Mouse (Mus musculus): ENCODE measurements around the gene Ccdc71.

DNA sequence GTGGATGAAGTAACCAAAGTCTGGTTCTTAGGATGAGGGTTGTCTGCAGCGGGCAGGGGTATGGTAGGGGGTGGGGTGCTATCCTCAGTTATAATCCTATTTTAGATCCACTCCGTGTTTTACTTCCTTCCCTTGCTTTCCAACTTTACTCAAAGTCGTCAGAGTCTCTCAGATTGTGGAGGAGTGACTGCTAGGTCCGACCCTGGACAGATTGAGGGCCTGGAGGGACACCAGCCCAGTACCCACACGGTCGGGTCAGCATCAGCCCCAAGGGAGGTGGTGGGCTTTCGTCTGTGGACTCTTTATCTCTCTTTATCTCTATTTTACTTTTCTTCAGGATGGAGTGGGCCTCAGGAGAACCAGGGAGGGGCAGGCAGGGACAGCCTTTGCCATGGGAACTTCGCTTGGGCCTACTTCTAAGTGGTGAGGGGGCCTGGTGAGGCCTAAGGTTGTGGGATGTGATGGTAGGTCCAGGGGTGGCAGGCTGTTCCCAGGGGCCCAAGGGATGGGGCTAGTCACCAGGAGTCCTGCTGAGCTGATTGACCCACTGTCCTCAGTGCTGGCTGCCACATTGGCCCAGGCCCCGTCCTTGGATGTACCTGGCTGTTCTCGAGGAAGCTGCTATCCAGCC, 19.5 kb downstream of the Ccdc71 start, which contains the start of gene Lamb2:
- no peak for TF ChIP-seq POLR2A (IDR thresholded peaks at IDR 0.05; ENCODE audit: extremely low read depth, insufficient read depth, low read length)
- no peak for TF ChIP-seq CTCF (IDR thresholded peaks at IDR 0.05; ENCODE audit: extremely low read depth, insufficient read depth, low read length)

All from cortical plate, adult 2 months (tissue).